Mouse (Mus musculus) cerebellum, postnatal 10 days (tissue): Measurements from ENCODE around the gene Hs3st2.
A peak's percentile ranks its signal among the peaks of the same experiment; 100 is the strongest.
"Not testable (repeated sequence)": the region's sequence is repeated elsewhere in the genome, so short reads cannot be mapped to it uniquely, and the experiment has no call there.

Experiments
- DNase-seq, 2 experiments: peaks; one replicate each; pipeline ENCODE4 v3.0.0; 2021; ENCODE audit warnings: mixed read lengths in 2 of 2

The Hs3st2 gene

DNA sequence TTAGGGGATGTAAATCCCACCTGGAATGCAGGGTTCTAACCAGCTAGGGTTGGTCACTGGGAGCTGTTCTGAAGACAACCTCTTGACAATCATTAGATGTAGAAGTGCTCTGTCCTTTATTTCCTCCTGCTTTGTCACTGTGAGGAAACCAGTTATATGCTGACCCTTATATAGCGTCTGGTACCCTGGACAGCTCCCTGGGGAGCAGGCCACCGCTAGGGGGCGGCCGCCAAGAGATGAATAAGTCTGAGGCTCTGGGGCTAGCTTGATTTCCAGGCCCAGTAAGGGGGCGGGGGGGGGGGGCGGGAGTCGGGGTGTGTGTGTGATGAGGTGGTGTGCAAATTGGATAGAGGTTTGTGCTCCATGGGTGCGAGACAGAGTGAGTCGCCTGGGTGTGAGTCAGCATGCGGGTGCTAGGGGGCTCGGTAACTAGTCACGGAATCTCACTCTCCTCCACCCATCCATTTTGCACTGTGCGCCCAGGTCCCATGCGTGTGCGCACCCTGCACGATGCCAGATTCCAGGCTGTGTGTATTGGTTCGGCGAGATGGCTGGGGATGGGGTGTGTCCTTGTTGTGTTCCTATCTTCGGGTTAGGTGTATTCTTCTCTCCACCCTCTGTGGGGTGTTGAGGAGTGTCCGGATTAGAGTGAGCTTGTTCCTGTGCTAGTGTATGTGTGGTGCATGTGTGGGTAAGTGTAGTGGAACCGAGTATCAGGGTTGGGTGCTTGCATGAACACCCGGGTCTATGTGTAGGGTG, at the start of gene Hs3st2:
TSS of gene Hs3st2 (plus strand) at position 635 of the 759 bp plus-strand sequence.
- peak; percentile 66 to 74 for DNase-seq

DNA sequence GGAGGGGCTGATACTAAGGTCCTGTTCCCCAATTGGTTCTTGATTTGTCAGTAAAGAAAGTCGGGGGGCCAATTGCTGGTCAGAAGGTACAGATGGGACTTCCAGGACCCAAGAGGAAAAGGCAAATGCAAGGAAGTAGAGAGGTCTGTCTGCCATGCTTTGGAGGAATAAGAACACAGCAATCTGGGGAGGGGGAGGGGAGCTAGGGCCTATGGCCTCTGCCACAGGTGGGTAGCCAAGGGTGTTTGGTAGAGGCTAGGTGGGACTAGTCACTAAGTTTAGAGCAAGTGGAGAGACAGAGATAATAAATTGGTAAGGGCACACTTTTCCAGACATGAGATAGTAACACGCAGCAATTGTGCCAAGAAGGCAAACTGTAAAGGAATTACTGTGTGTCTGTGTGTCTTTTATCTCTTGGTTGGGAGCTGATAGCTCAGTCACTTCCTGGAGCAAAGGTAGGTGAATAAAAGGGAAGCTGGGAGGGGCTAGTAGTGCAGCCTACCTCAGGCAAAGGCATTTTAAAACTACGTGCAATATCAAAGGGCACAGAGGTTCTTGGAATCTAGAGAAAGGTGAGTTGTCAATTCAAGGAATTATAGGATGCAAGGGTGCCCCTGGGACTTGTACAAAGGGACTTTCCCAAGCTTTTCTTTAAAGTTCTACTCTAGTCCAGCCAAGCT, 43.2 kb upstream of the Hs3st2 start:
- DNase-seq, result no peak

DNA sequence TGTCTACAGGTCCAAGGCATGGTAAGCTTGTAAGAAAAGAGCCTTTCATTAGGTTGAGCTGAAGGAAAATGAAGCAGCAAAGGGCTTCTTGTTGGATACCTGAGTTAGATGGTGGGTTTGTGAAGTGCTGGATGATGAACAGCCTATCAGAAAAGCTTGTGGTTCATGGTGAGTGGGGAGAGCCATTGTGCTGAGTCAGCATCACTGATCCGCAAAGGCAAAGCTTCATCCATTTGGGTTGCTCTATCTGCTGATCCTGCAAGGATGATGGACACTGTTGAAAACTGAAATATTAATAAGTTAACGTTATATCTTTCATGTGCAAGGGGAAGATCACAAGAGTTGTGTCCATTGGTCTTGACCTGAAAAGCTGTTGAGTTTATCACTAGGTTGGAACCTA, 40.0 kb upstream of the Hs3st2 start:
- no peak for DNase-seq

DNA sequence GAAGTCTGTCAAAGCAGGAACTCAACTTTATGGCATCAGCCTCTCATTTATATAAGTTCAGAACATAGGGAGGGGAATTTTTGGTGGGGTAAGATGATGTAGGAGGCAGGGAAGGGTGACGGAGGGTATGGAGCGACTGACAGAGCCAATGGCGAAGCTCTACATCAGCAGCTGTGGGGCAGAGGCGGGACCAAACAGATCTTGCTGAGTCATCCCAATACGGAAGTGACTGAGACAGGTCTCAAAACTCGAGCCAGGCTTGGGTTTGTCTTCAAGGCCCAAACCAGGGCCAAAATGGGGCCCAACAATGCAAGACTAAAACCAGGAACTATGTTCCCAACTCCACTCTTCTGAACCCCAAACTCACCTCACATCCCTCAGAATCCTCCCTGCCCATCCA, 30.2 kb upstream of the Hs3st2 start:
- DNase-seq, result not testable (repeated sequence)

DNA sequence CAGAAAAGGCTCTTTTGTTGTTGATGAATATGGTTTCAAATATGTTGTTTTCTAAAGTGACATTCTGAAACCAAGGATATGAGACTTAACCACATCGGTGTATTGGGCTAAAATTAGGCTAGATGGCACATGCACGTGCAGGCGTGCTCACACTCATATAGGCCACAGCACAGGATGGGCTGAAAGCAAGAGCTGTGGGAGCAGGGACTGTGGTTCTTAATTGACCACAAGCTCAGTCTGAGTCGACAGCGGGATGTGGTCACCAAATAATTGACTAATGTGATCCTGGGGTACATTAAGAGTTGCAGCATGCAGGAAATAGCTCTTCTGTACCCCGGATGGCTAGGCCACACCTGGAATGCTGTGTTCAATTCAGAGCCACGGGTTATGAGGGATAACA, 26.1 kb upstream of the Hs3st2 start:
- no peak for DNase-seq

DNA sequence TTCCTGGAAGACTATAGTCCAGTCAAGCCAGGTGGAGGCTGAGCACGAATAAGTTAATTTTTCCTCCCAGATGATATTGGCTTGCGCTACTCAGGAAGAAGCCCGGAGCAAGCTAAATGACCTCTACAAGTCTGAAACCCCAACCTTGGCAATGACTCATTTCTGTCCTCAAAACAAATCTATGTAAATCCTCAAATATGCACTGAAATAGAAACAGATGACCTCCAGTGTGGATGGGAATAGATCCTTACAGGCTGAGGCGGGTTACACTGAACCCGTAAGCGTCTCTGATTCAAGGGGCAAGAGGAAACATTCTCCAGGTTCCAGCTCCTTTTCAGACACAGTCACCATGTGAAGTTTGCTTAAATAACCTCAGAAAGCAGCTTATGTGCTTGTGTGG, 24.5 kb upstream of the Hs3st2 start:
- DNase-seq, result no peak

DNA sequence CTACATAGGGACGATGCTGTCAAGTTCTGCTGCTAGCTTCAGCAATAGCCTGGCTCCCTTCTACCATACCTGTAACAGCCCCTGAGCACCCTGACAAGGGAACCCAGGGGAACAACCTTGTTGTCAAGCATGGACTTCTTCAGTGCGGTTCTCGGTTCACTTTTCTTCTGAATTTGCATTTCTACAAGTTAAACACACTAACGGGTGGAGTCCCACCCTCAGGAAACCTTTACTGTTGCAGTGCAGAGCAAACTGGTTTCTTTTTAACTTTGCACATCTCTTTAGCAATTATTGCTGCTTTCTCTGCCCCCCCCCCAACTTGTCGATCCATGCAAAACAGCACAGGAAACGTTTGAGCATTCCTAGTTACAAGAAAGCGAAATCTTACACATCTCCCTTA, 19.7 kb upstream of the Hs3st2 start:
- no peak for DNase-seq

DNA sequence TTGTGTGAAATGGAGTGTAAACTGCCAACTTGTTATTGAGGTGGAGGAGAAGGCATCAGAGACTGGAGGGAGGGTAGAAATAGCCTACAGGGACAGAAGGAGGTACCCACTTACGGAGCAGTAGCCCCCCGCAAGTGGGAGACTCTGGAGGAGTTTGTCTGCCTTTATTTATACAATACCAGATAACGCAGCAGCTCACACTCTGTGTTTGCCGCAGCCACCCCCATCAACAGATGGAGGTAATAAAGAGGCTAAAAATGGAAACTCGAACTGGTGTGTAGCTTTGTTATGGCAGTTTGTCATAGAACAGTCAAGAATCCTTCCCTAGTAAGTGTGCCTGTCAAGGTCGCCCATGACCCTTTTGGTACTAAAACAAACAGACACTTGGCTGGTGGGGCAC, 16.2 kb upstream of the Hs3st2 start:
- no peak for DNase-seq

DNA sequence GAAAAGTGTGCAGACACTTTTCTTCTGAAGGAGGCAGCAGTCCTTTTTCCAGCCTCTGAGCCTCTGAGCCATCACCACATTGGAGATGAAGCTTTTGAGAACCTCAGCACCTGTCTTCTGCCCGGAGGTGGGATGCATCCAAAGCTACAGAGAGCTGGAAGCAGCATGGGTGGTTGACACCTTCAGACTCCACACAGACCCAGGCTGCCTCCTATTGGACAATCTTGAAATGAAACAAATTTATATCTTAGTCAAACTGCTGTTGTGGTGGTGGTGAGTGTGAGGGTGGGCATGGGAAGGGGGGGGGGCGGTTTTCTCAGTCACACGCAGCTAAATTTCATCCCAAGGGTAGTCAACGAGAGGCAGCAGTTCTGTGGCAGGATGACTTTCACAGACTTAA, 12.7 kb upstream of the Hs3st2 start:
- no peak for DNase-seq

DNA sequence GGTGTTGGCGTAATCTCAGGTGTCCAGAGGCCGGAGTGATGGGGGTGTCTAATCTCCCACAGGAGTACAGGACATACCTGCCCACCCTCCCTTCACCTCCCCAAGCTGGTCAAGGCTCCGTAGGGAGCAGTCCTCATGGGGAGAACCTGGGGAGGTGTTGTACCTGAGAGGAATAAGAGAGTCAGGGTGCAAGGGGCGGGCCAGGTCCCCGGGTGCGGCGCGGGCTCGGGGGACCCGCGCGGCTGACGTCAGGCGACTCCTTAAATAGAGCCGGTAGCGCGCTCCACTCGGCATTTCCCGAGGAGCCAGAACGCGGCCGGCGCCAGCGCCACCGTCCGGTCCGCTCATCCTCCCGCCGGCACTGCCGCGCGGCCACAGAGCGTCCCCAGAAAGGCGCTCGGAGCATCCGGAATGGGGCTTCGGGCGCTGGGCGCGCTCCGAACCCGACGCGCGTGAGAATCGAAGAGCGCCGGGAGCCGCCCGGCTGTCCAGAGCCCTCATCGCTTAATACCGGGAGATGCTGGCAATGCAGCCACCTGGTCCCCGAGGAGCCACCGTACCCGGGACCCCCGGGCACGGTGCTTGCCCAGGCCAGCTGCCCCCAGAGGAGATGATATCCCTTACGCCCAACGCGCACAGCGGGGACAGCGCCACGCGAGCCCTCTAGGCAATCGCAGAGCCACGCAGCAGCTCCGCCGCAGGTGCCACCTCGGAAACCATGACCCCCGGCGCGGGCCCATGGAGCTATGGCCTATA, 503 bp downstream of the Hs3st2 start:
- peak; percentile 73 to 75 for DNase-seq

DNA sequence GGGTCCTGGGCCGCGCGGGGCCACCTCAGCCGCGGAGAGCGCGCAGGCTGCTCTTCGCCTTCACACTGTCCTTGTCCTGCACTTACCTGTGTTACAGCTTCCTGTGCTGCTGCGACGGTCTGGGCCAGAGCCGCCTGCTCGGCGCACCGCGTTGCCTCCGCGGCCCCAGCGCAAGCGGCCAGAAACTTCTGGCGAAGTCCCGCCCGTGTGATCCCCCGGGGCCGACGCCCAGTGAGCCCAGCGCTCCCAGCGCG, 1.0 kb downstream of the Hs3st2 start:
- no peak for DNase-seq

DNA sequence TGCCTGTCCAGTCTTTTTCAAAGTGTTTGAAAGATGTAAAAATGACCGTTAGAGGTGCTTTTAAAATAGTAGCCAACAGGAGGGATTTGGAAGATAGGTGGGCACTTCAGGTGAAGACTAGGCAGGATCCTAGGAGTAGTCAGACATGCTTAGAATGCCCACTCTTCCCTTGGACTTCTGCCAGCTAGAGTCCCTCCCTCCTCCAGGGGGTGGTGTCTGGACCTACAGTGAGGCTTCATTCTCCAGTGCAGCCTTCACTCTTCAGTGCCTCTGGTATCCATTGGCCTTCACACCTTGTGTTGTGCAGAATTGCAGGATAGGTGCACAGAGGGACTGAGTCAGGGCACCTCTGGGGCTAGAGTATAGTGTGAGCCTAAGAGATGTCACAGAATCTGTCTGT, 2.2 kb downstream of the Hs3st2 start:
- DNase-seq, result peak; percentile 55 to 63

DNA sequence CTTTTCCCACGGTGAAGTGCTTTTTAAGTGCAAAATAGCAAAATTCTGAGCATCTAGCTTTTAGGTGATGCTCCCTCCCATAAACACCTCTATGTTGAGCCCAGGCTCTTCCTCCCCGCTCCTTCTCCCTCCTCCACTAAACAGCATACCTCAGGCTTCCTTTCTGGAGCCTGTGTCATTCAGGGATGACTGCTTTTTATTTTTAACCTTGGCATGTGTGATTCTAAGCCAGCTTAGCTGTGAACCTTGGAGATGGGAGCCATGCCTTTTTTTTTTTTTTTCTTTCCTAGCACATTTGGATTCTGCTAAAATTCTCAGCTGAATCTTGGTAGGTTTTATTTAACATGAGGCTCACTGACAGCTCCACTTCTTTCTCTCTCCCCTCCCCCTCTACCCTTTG, 3.2 kb downstream of the Hs3st2 start:
- no peak for DNase-seq

DNA sequence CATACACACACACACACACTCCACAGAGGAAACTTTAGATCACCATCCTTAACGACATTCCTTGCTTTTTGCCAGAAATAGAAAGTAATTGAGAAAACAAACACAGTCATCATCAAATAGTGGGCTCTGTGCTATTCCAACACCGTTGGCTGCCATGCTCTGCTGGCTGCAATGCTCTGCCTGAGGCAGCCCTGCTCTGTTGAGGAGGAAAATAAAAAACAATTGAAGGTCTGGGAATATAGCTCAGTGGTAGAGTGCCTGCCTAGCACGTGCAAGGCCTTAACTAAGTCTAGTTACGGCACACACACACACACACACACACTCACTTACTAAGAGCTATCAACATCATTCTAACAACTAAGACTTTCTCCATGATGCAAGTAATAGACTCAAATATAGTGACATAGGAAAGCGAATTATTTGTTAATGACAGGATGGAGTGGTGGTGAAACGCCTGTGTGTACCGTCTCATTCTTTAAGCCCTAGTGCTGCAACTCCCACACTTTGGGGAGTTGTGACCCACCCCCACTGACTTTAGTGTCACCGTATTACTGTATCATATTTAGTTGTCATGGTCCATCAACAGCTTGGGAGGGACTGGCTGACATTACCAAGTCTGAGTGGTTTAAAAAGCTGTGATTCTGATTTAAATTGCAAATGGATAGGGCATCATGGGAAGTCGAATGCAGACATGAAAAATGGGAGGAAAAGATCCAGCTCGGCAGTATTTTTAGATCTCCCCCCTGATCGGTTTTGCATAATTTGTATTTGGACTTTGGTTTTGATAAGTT, 19.3 kb downstream of the Hs3st2 start:
- DNase-seq, result no peak

DNA sequence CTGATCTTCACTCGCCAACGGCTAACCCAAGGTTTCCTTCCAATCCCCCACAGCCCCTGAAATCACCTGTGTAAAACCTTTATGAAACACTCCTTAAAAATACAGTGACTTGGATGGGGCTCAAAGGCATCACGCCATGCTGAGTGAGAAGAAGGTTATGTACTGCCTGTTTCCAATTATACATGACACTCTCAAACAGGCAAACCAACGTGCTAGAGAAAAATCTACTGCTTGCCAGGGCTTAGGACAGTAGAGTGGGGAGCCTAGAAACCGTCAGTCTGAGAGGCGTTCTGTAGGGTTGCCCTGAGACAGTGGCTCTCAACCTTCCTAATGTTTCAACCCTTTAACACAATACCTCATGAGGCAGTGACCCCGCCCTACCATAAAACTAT, 19.8 kb downstream of the Hs3st2 start:
- no peak for DNase-seq

DNA sequence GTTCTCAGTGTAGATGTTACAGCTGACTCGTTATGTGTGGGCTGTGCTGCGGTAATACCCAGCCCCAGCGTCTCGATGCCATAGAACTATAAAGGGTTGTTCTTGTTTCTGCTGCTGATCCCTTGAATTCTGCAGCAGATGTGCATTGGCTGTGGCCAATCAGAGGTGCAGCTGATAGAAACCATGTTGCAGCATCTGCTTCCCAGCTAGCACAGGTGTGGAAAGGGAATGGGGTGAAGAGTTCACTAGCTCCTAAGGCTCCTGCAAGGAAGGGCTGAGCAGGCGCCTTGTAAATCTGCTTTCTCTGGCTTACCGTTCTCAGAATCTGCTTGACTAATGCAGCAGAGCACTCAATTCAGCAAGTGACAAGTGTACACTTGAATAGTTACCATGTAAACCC, 45.2 kb downstream of the Hs3st2 start:
- no peak for DNase-seq

DNA sequence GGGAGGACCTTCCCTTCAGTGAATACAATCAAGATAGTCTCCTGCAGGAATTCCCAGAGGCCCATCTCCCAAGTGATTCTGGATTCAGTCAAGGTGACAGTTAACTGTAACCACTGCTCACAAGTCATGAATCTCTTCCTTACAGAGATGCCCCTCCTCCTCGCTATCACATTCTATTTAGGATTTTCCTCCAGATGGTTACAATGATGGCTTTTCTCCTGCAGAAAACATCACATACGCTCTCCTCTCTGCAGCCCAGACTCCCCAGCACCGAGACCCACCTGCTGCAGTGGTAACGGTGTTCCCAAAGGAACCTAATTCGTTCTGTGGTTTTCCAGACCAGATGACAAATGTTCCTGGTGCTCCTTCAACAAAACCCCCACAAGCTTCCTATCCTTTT, 49.5 kb downstream of the Hs3st2 start:
- no peak for DNase-seq

DNA sequence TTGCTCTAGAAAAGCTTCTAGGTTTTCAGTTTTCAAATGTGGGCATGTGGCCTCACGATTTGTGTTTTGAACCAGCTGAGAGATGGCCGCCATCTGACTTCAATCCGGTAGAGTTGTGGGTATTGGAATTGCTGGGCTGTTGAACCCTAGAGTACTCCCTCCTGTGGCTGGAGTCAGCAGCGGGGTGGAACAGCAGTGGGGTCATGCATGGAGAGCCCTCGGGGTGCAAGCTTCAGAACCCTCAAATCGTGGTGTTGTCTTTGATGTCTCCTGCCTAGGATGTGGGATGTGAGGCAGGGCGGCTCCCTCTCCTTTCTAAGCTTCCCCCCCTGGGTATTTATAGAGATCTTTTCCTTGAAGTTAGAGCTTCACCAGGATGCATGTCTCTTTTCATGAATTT, 52.7 kb downstream of the Hs3st2 start:
- DNase-seq, result no peak

DNA sequence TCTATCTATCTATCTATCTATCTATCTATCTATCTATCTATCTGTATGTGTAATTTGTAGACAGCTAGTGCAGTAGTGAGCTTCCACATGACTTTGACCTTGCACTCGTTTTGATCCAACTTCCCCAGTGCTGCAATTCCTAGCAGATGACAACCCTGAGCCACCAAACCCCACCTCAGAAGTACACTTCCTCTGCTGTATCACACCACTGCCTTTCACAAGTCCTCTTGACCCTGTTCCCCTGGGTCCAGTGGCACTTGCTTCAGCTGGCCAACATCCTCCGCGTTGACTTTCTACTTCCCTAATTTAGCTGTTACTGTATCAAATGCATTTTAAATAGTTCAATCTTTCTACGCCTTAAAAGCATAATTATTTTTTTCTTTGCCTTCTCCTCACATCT, 54.6 kb downstream of the Hs3st2 start:
- no peak for DNase-seq

DNA sequence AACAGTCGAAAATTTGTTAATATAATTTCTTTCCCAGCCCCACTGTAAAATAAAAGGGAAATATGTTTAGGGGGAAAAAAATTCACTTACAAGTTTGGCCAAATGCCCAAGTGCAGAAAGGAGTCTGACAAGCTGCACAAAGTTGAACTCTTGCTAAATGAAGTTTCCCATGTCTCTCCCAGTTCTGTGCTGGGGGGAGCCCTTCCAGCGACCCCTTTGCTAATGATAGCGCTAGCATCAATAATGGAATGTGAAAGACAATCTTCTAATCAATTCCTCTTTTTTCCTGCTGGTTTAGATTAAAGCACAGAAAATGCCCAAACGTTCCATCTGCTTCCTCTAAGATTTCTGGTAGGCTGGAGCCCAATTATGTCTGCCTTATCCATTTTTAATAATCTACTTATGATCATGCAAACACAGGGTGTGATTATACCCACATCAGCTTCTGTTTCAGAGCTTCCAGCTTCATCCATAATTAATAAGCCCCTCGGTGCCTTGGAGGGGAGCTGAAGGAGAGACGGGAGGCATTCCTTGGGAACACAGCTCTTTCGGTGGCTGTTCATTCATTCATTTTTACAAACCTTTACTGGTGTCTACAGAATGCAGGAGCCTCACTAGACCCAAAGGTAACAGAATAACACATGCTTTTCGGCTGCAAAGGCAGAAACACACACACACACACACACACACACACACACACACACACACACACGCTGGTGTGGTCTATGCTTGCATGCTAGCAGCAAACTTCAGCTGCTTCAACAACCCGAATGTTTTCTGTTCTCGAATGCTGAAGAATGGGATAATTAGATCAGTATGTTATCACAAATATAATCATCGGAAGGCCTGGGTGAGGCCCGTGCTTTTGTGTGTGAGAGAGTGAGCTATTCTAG, 59.5 kb downstream of the Hs3st2 start:
- DNase-seq, result no peak

DNA sequence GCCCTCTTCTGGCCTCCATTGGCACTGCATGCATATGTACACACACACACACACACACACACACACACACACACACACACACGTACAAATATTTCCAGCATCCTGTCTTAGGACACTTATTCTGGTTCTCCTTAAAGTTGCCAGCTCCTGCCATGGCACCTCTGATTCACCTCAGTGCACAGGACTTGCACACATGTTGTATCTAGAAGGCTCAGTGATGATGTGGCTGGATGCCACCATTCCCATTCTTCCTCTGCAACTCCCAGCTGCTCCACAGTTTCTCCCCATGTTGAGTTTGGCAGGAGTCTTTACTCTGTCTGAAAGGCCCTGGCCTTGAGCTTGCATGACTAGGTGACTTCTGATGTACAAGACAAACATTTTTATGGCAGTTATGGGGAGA, 65.1 kb downstream of the Hs3st2 start:
- peak; percentile 33 to 42 for DNase-seq

DNA sequence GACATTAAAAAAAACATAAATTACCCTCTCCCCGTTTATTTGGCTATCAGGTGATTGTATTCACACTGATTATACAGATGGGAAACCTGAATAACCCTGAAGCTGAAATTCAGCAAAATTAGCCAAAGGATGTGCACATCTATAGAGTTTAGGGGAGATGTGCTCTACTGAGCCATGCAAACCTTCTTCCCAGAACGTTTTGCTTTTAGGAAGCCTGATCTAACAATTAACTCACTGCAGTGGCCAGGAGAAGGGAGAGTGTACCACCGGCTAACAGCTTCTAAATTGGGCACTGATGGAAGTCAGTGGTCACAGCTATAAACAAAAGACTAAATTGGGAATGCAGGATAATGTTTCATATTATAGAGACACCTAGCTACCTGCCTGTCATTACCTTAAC, 66.4 kb downstream of the Hs3st2 start:
- DNase-seq, result no peak
